Mouse (Mus musculus): ENCODE measurements around the gene Hsd17b13.

DNA sequence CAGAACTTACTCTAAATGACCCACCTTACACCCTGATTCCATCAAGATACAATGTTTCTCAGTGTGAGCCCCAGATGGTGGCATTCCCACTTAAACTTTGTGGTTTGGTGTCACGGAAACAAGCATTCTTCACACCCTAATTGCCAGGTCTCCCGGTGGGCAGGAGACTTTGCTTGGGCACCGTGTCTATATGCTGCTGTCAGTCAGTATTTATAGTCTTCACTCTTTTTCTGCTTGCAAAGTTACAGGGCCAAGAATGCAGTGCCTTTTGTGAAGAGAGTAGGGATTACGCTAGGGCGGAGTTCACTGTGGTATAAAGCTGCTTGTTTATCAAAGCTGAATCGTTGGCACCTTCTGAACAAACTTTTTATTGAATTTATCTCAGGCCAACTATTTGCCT is 34.0 kb downstream of the Hsd17b13 start:
- TF ChIP-seq CTCF (IDR thresholded peaks at IDR 0.05; ENCODE audit: control insufficient read depth, insufficient read depth, insufficient replicate concordance, low read depth, low read length): no peak
- TF ChIP-seq POLR2A (IDR thresholded peaks at IDR 0.05; ENCODE audit: control insufficient read depth, low read depth, low read length): no peak

All from testis, adult 2 months (tissue).